Mouse (Mus musculus): Measurements from ENCODE around the gene Arsb. TPM values are rescaled to one million over a fixed set of nuclear protein-coding genes. Genes with fewer than 3 reads are reported as not detected.

The Arsb gene
- polyA plus RNA-seq, 1 experiment from 2014 or later = 23.3 TPM

- ATAC-seq (ENCODE audit: low read depth) (peak; percentile 30; the same call in 1 of the 2 replicates), DNase-seq (ENCODE audit: low spot score) (peak; percentile 84)
Observed at GRCm38 (mm10) chr13:93940742-93941531, 169.5 kb downstream of the Arsb start.

GRCm38 (mm10) chr13:93950996-93951395 lies 179.6 kb downstream of the Arsb start:
- DNase-seq (ENCODE audit: low spot score) = no peak
- H3K4me2 ChIP-seq (ENCODE audit: low read depth, low read length) = no peak overlapping the region
- no peak overlapping the region for H3K4me3 ChIP-seq (ENCODE audit: low read depth, low read length)
- no peaks in the 10 kb centered on the region for H3K4me1 ChIP-seq (ENCODE audit: control insufficient read depth, insufficient read depth, low read length)
- WGBS = 38% methylated on average over 9 of the region's 9 CpGs
- no peak for ATAC-seq (ENCODE audit: low read depth)
- H3K9me3 ChIP-seq (ENCODE audit: control insufficient read depth, low read length) = no peaks in the 10 kb centered on the region
- no peak overlapping the region for H3K9ac ChIP-seq (ENCODE audit: low read depth, low read length)
- H3K27ac ChIP-seq (replicated peaks; ENCODE audit: low read depth, low read length) = no peak overlapping the region
- no peaks in the 10 kb centered on the region for H3K36me3 ChIP-seq (ENCODE audit: control insufficient read depth, insufficient read depth, low read length)
- H3K27me3 ChIP-seq (replicated peaks; ENCODE audit: control insufficient read depth, insufficient read depth, low read length) = no peaks in the 10 kb centered on the region

More at GRCm38 (mm10) chr13:93940742-93941531, 169.5 kb downstream of the Arsb start:
- Histone ChIP-seq H3K27ac (replicated peaks; ENCODE audit: low read depth, low read length) (0 out of 2 replicates have a peak overlapping the region, but pooled peaks have one; percentile 8), H3K27me3 (replicated peaks; ENCODE audit: control insufficient read depth, insufficient read depth, low read length) (no peaks in the 10 kb centered on the region), H3K4me1 (ENCODE audit: control insufficient read depth, insufficient read depth, low read length) (peaks cover 24% of the 10 kb centered on the region), H3K4me3 (ENCODE audit: low read depth, low read length) (no peak overlapping the region), H3K9ac (ENCODE audit: low read depth, low read length) (no peak overlapping the region), H3K9me3 (ENCODE audit: control insufficient read depth, low read length) (no peaks in the 10 kb centered on the region), H3K4me2 (ENCODE audit: low read depth, low read length) (no peak overlapping the region), H3K36me3 (ENCODE audit: control insufficient read depth, insufficient read depth, low read length) (no peaks in the 10 kb centered on the region)
- 65% methylated on average over 7 of the region's 7 CpGs for WGBS

GRCm38 (mm10) chr13:93951555-93951954 lies 180.1 kb downstream of the Arsb start:
- no peak overlapping the region for H3K9ac ChIP-seq (ENCODE audit: low read depth, low read length)
- no peaks in the 10 kb centered on the region for H3K4me1 ChIP-seq (ENCODE audit: control insufficient read depth, insufficient read depth, low read length)
- ATAC-seq (ENCODE audit: low read depth) (no peak), DNase-seq (ENCODE audit: low spot score) (no peak)
- no peaks in the 10 kb centered on the region for H3K36me3 ChIP-seq (ENCODE audit: control insufficient read depth, insufficient read depth, low read length)
- no peak overlapping the region for H3K4me3 ChIP-seq (ENCODE audit: low read depth, low read length)
- 54% methylated on average over 6 of the region's 6 CpGs for WGBS
- H3K9me3 ChIP-seq (ENCODE audit: control insufficient read depth, low read length) = no peaks in the 10 kb centered on the region
- H3K27me3 ChIP-seq (replicated peaks; ENCODE audit: control insufficient read depth, insufficient read depth, low read length) = no peaks in the 10 kb centered on the region
- no peak overlapping the region for H3K4me2 ChIP-seq (ENCODE audit: low read depth, low read length)
- no peak overlapping the region for H3K27ac ChIP-seq (replicated peaks; ENCODE audit: low read depth, low read length)

GRCm38 (mm10) chr13:93952466-93952865 lies 181.0 kb downstream of the Arsb start:
- H3K9ac ChIP-seq (ENCODE audit: low read depth, low read length) = no peak overlapping the region
- H3K9me3 ChIP-seq (ENCODE audit: control insufficient read depth, low read length) = no peaks in the 10 kb centered on the region
- H3K4me3 ChIP-seq (ENCODE audit: low read depth, low read length) = no peak overlapping the region
- no peaks in the 10 kb centered on the region for H3K36me3 ChIP-seq (ENCODE audit: control insufficient read depth, insufficient read depth, low read length)
- no peak for ATAC-seq (ENCODE audit: low read depth)
- 88% methylated on average over 4 of the region's 4 CpGs for WGBS
- H3K27me3 ChIP-seq (replicated peaks; ENCODE audit: control insufficient read depth, insufficient read depth, low read length) = no peaks in the 10 kb centered on the region
- no peak overlapping the region for H3K27ac ChIP-seq (replicated peaks; ENCODE audit: low read depth, low read length)
- H3K4me2 ChIP-seq (ENCODE audit: low read depth, low read length) = no peak overlapping the region
- DNase-seq (ENCODE audit: low spot score) = no peak
- H3K4me1 ChIP-seq (ENCODE audit: control insufficient read depth, insufficient read depth, low read length) = no peaks in the 10 kb centered on the region

- no peak overlapping the region for H3K4me3 ChIP-seq (ENCODE audit: low read depth, low read length)
- no peak overlapping the region for H3K9ac ChIP-seq (ENCODE audit: low read depth, low read length)
- H3K27ac ChIP-seq (replicated peaks; ENCODE audit: low read depth, low read length) = peak overlapping the region; percentile 63
- WGBS = 48% methylated on average over 8 of the region's 8 CpGs
- no peaks in the 10 kb centered on the region for H3K9me3 ChIP-seq (ENCODE audit: control insufficient read depth, low read length)
- no peaks in the 10 kb centered on the region for H3K4me1 ChIP-seq (ENCODE audit: control insufficient read depth, insufficient read depth, low read length)
- no peak overlapping the region for H3K4me2 ChIP-seq (ENCODE audit: low read depth, low read length)
- DNase-seq (ENCODE audit: low spot score) = peak; percentile 66
- 0 out of 2 replicates have a peak, but pooled peaks have one; percentile 18 for ATAC-seq (ENCODE audit: low read depth)
- no peaks in the 10 kb centered on the region for H3K36me3 ChIP-seq (ENCODE audit: control insufficient read depth, insufficient read depth, low read length)
- H3K27me3 ChIP-seq (replicated peaks; ENCODE audit: control insufficient read depth, insufficient read depth, low read length) = no peaks in the 10 kb centered on the region
Observed at GRCm38 (mm10) chr13:93957907-93958306, 186.5 kb downstream of the Arsb start.

- Histone ChIP-seq H3K4me3 (ENCODE audit: low read depth, low read length) (no peak overlapping the region), H3K36me3 (ENCODE audit: control insufficient read depth, insufficient read depth, low read length) (no peaks in the 10 kb centered on the region), H3K9ac (ENCODE audit: low read depth, low read length) (no peak overlapping the region), H3K27me3 (replicated peaks; ENCODE audit: control insufficient read depth, insufficient read depth, low read length) (no peaks in the 10 kb centered on the region), H3K4me1 (ENCODE audit: control insufficient read depth, insufficient read depth, low read length) (peaks cover 17% of the 10 kb centered on the region), H3K4me2 (ENCODE audit: low read depth, low read length) (no peak overlapping the region), H3K27ac (replicated peaks; ENCODE audit: low read depth, low read length) (no peak overlapping the region; the same call in 1 of the 2 replicates), H3K9me3 (ENCODE audit: control insufficient read depth, low read length) (no peaks in the 10 kb centered on the region)
- DNase-seq (ENCODE audit: low spot score) = peak; percentile 85
- ATAC-seq (ENCODE audit: low read depth) = peak; percentile 87
Observed at GRCm38 (mm10) chr13:93966271-93966670, 194.8 kb downstream of the Arsb start.

- Histone ChIP-seq H3K9ac (ENCODE audit: low read depth, low read length) (no peak overlapping the region), H3K36me3 (ENCODE audit: control insufficient read depth, insufficient read depth, low read length) (no peaks in the 10 kb centered on the region), H3K27me3 (replicated peaks; ENCODE audit: control insufficient read depth, insufficient read depth, low read length) (no peaks in the 10 kb centered on the region), H3K9me3 (ENCODE audit: control insufficient read depth, low read length) (no peaks in the 10 kb centered on the region), H3K27ac (replicated peaks; ENCODE audit: low read depth, low read length) (no peak overlapping the region; the same call in 1 of the 2 replicates), H3K4me1 (ENCODE audit: control insufficient read depth, insufficient read depth, low read length) (peaks cover 17% of the 10 kb centered on the region), H3K4me2 (ENCODE audit: low read depth, low read length) (no peak overlapping the region), H3K4me3 (ENCODE audit: low read depth, low read length) (no peak overlapping the region)
- peak; percentile 82; the same call in 1 of the 2 replicates for ATAC-seq (ENCODE audit: low read depth)
- WGBS = 57% methylated on average over 9 of the region's 9 CpGs
- peak; percentile 62 for DNase-seq (ENCODE audit: low spot score)
Observed at GRCm38 (mm10) chr13:93967138-93967537, 195.7 kb downstream of the Arsb start.

GRCm38 (mm10) chr13:93970115-93970514 lies 198.7 kb downstream of the Arsb start:
- Histone ChIP-seq H3K4me3 (ENCODE audit: low read depth, low read length) (no peak overlapping the region), H3K9me3 (ENCODE audit: control insufficient read depth, low read length) (no peaks in the 10 kb centered on the region), H3K4me2 (ENCODE audit: low read depth, low read length) (no peak overlapping the region), H3K27me3 (replicated peaks; ENCODE audit: control insufficient read depth, insufficient read depth, low read length) (no peaks in the 10 kb centered on the region), H3K36me3 (ENCODE audit: control insufficient read depth, insufficient read depth, low read length) (no peaks in the 10 kb centered on the region), H3K27ac (replicated peaks; ENCODE audit: low read depth, low read length) (no peak overlapping the region), H3K9ac (ENCODE audit: low read depth, low read length) (no peak overlapping the region), H3K4me1 (ENCODE audit: control insufficient read depth, insufficient read depth, low read length) (peaks cover 17% of the 10 kb centered on the region)
- peak; percentile 55 for DNase-seq (ENCODE audit: low spot score)
- WGBS = 65% methylated on average over 5 of the region's 5 CpGs
- ATAC-seq (ENCODE audit: low read depth) = no peak

GRCm38 (mm10) chr13:93972423-93972822 lies 201.0 kb downstream of the Arsb start:
- Histone ChIP-seq H3K9me3 (ENCODE audit: control insufficient read depth, low read length) (no peaks in the 10 kb centered on the region), H3K27me3 (replicated peaks; ENCODE audit: control insufficient read depth, insufficient read depth, low read length) (no peaks in the 10 kb centered on the region), H3K36me3 (ENCODE audit: control insufficient read depth, insufficient read depth, low read length) (no peaks in the 10 kb centered on the region), H3K4me1 (ENCODE audit: control insufficient read depth, insufficient read depth, low read length) (peaks cover 4% of the 10 kb centered on the region; the same call in 1 of the 2 replicates), H3K4me3 (ENCODE audit: low read depth, low read length) (no peak overlapping the region), H3K27ac (replicated peaks; ENCODE audit: low read depth, low read length) (no peak overlapping the region), H3K4me2 (ENCODE audit: low read depth, low read length) (no peak overlapping the region), H3K9ac (ENCODE audit: low read depth, low read length) (no peak overlapping the region)
- DNase-seq (ENCODE audit: low spot score) = no peak
- WGBS = 81% methylated on average over 3 of the region's 3 CpGs
- no peak for ATAC-seq (ENCODE audit: low read depth)

Data from embryonic facial prominence, embryonic 14.5 days (tissue).